Mouse (Mus musculus) heart, embryonic 13.5 days (tissue): ENCODE data around the gene Kcnj3. TPM values are rescaled to one million over a fixed set of nuclear protein-coding genes. Genes with fewer than 3 reads are reported as not detected.
"Not testable (repeated sequence)": the region's sequence is repeated elsewhere in the genome, so short reads cannot be mapped to it uniquely, and the experiment has no call there.

Source experiments
- ATAC-seq: fragments of 200-750 bp; cut with Nextera tagmentation; 2 replicates; pipeline ENCODE4 v1.8.0; 2017; ENCODE audit warnings: moderate TSS enrichment; ENCODE audit not compliant: insufficient number of reproducible peaks, low FRiP score, low TSS enrichment; ENCODE audit errors: extremely low read depth
- H3K27ac ChIP-seq: fragments of 300-500 bp; sonication (generic); replicated peaks from 2 replicates; pipeline ENCODE4 v1.5.1; 2015; ENCODE audit warnings: moderate library complexity, mild to moderate bottlenecking, inconsistent platforms
- H3K27me3 ChIP-seq: fragments of 300-500 bp; sonication (generic); replicated peaks from 2 replicates; pipeline ENCODE4 v1.6.1; 2015; ENCODE audit warnings: mild to moderate bottlenecking, inconsistent platforms
- H3K36me3 ChIP-seq: fragments of 300-500 bp; sonication (generic); 2 replicates; pipeline ENCODE4 v1.6.1; 2015; ENCODE audit warnings: mild to moderate bottlenecking, inconsistent platforms
- H3K4me1 ChIP-seq: fragments of 300-500 bp; sonication (generic); 2 replicates; pipeline ENCODE4 v1.6.1; 2015; ENCODE audit warnings: inconsistent platforms
- H3K4me2 ChIP-seq: fragments of 300-500 bp; sonication (generic); 2 replicates; pipeline ENCODE4 v1.6.1; 2015; ENCODE audit warnings: inconsistent platforms, mild to moderate bottlenecking, moderate library complexity
- H3K4me3 ChIP-seq: fragments of 300-500 bp; sonication (generic); 2 replicates; pipeline ENCODE4 v1.5.1; 2015; ENCODE audit warnings: moderate library complexity, mild to moderate bottlenecking, inconsistent platforms
- H3K9ac ChIP-seq: fragments of 300-500 bp; sonication (generic); 2 replicates; pipeline ENCODE4 v1.6.1; 2015; ENCODE audit warnings: inconsistent platforms, mild to moderate bottlenecking, moderate library complexity
- H3K9me3 ChIP-seq: fragments of 300-500 bp; sonication (generic); 2 replicates; pipeline ENCODE4 v1.6.1; 2016; ENCODE audit warnings: inconsistent platforms
- WGBS: fragments of 180-500 bp; shearing (Covaris S2); methylation state at CpG from one replicate; pipeline ENCODE4 v1.1.7; 2015; ENCODE audit warnings: mixed read lengths; 5-methylcytosine and 5-hydroxymethylcytosine counted together
- polyA plus RNA-seq: library from polyadenylated mRNA; unstranded; fragments of >200 nt; fragmentation: Nextera tagmentation; extraction: Ambion mirVana; gene quantifications from 2 replicates; pipeline ENCODE4 v1.2.1, GENCODE M21; 2015

Gene Kcnj3
- polyA plus RNA-seq, 1 experiment from 2014 or later, result 4.9 TPM

GRCm38 (mm10) chr2:55450774-55451173 lies 15.0 kb downstream of the Kcnj3 start:
- peaks cover 10% of the 10 kb centered on the region; the same call in 1 of the 2 replicates for H3K4me1 ChIP-seq
- H3K4me3 ChIP-seq, result no peak overlapping the region
- no peaks in the 10 kb centered on the region for H3K36me3 ChIP-seq
- WGBS, result 70% methylated on average over 1 of the region's 1 CpGs
- no peak for ATAC-seq
- no peak overlapping the region for H3K4me2 ChIP-seq
- H3K27me3 ChIP-seq, result no peaks in the 10 kb centered on the region
- H3K9me3 ChIP-seq, result no peaks in the 10 kb centered on the region
- H3K27ac ChIP-seq, result no peak overlapping the region
- no peak overlapping the region for H3K9ac ChIP-seq

GRCm38 (mm10) chr2:55459195-55459594 lies 23.4 kb downstream of the Kcnj3 start:
- Histone ChIP-seq H3K9me3 (no peaks in the 10 kb centered on the region), H3K27me3 (no peaks in the 10 kb centered on the region), H3K36me3 (no peaks in the 10 kb centered on the region), H3K9ac (no peak overlapping the region), H3K27ac (no peak overlapping the region), H3K4me1 (no peaks in the 10 kb centered on the region), H3K4me3 (no peak overlapping the region), H3K4me2 (no peak overlapping the region)
- no peak for ATAC-seq
- WGBS, result 74% methylated on average over 2 of the region's 2 CpGs

- Histone ChIP-seq H3K27me3 (no peaks in the 10 kb centered on the region), H3K36me3 (no peaks in the 10 kb centered on the region), H3K4me3 (no peak overlapping the region), H3K4me2 (no peak overlapping the region), H3K27ac (no peak overlapping the region), H3K4me1 (no peaks in the 10 kb centered on the region), H3K9ac (no peak overlapping the region), H3K9me3 (no peaks in the 10 kb centered on the region)
- no peak for ATAC-seq
- WGBS, result 70% methylated on average over 2 of the region's 2 CpGs
Observed at GRCm38 (mm10) chr2:55469141-55469540, 33.4 kb downstream of the Kcnj3 start.

- Histone ChIP-seq H3K27me3 (no peaks in the 10 kb centered on the region), H3K9me3 (no peaks in the 10 kb centered on the region), H3K27ac (no peak overlapping the region), H3K4me1 (0 out of 2 replicates have a peak, but pooled peaks cover under 1% of the 10 kb centered on the region), H3K4me3 (no peak overlapping the region), H3K4me2 (no peak overlapping the region), H3K36me3 (no peaks in the 10 kb centered on the region), H3K9ac (no peak overlapping the region)
- ATAC-seq, result no peak
- WGBS, result 84% methylated on average over 2 of the region's 2 CpGs
Observed at GRCm38 (mm10) chr2:55470006-55470405, 34.2 kb downstream of the Kcnj3 start.

GRCm38 (mm10) chr2:55479511-55479910 lies 43.7 kb downstream of the Kcnj3 start:
- ATAC-seq, result no peak
- WGBS, result 52% methylated on average over 4 of the region's 4 CpGs
- peak overlapping the region; percentile 56 for H3K27ac ChIP-seq
- H3K9ac ChIP-seq, result no peak overlapping the region
- H3K9me3 ChIP-seq, result no peaks in the 10 kb centered on the region
- H3K36me3 ChIP-seq, result no peaks in the 10 kb centered on the region
- no peak overlapping the region for H3K4me2 ChIP-seq
- peaks cover 9% of the 10 kb centered on the region; the same call in 1 of the 2 replicates for H3K4me1 ChIP-seq
- no peaks in the 10 kb centered on the region for H3K27me3 ChIP-seq
- H3K4me3 ChIP-seq, result no peak overlapping the region

GRCm38 (mm10) chr2:55479933-55480601 lies 44.3 kb downstream of the Kcnj3 start:
- H3K4me2 ChIP-seq, result peak overlapping the region; percentile 41
- H3K4me1 ChIP-seq, result peaks cover 7% of the 10 kb centered on the region; the same call in 1 of the 2 replicates
- H3K27me3 ChIP-seq, result no peaks in the 10 kb centered on the region
- ATAC-seq, result no peak
- H3K27ac ChIP-seq, result peak overlapping the region; percentile 74; the same call in 1 of the 2 replicates
- H3K9me3 ChIP-seq, result no peaks in the 10 kb centered on the region
- 45% methylated on average over 4 of the region's 4 CpGs for WGBS
- H3K36me3 ChIP-seq, result no peaks in the 10 kb centered on the region
- no peak overlapping the region for H3K9ac ChIP-seq
- H3K4me3 ChIP-seq, result no peak overlapping the region

GRCm38 (mm10) chr2:55480602-55480965 lies 44.8 kb downstream of the Kcnj3 start:
- Histone ChIP-seq H3K27me3 (no peaks in the 10 kb centered on the region), H3K4me1 (peaks cover 7% of the 10 kb centered on the region; the same call in 1 of the 2 replicates), H3K4me2 (no peak overlapping the region), H3K27ac (0 out of 2 replicates have a peak overlapping the region, but pooled peaks have one; percentile 32), H3K4me3 (no peak overlapping the region), H3K9me3 (no peaks in the 10 kb centered on the region), H3K36me3 (no peaks in the 10 kb centered on the region), H3K9ac (no peak overlapping the region)
- ATAC-seq, result no peak

GRCm38 (mm10) chr2:55485500-55486129 lies 49.8 kb downstream of the Kcnj3 start:
- not testable (repeated sequence) for H3K27ac ChIP-seq, H3K36me3 ChIP-seq, H3K4me2 ChIP-seq, ATAC-seq, H3K27me3 ChIP-seq, H3K9me3 ChIP-seq, H3K4me3 ChIP-seq, H3K4me1 ChIP-seq, H3K9ac ChIP-seq
- WGBS, result 67% methylated on average over 7 of the region's 7 CpGs

GRCm38 (mm10) chr2:55503390-55504176 lies 67.8 kb downstream of the Kcnj3 start:
- H3K9ac ChIP-seq, result no peak overlapping the region
- WGBS, result 60% methylated on average over 9 of the region's 9 CpGs
- no peak overlapping the region for H3K4me3 ChIP-seq
- no peak overlapping the region for H3K4me2 ChIP-seq
- no peaks in the 10 kb centered on the region for H3K9me3 ChIP-seq
- H3K4me1 ChIP-seq, result peaks cover 6% of the 10 kb centered on the region; the same call in 1 of the 2 replicates
- no peak for ATAC-seq
- no peaks in the 10 kb centered on the region for H3K27me3 ChIP-seq
- no peaks in the 10 kb centered on the region for H3K36me3 ChIP-seq
- no peak overlapping the region for H3K27ac ChIP-seq

- no peak overlapping the region for H3K4me2 ChIP-seq
- ATAC-seq, result no peak
- WGBS, result 91% methylated on average over 1 of the region's 1 CpGs
- no peaks in the 10 kb centered on the region for H3K27me3 ChIP-seq
- H3K9ac ChIP-seq, result no peak overlapping the region
- peaks cover 6% of the 10 kb centered on the region; the same call in 1 of the 2 replicates for H3K4me1 ChIP-seq
- no peaks in the 10 kb centered on the region for H3K9me3 ChIP-seq
- no peak overlapping the region for H3K27ac ChIP-seq
- no peak overlapping the region for H3K4me3 ChIP-seq
- H3K36me3 ChIP-seq, result no peaks in the 10 kb centered on the region
Observed at GRCm38 (mm10) chr2:55505712-55506111, 69.9 kb downstream of the Kcnj3 start.

GRCm38 (mm10) chr2:55517297-55517696 lies 81.5 kb downstream of the Kcnj3 start:
- Histone ChIP-seq H3K4me2 (no peak overlapping the region), H3K9me3 (no peaks in the 10 kb centered on the region), H3K27ac (no peak overlapping the region), H3K27me3 (no peaks in the 10 kb centered on the region), H3K9ac (no peak overlapping the region), H3K36me3 (no peaks in the 10 kb centered on the region), H3K4me1 (no peaks in the 10 kb centered on the region), H3K4me3 (no peak overlapping the region)
- no peak for ATAC-seq
